Mouse (Mus musculus) spleen, embryonic (tissue): Measurements from ENCODE around the gene BC004004.

Experiments
- CTCF ChIA-PET: fragments of 350-600 bp; sonication (Branson Sonifier 250); formaldehyde crosslinking; loops from one replicate; lab custom pipeline; 2022; lab: Charles Lee

BC004004 gene

DNA sequence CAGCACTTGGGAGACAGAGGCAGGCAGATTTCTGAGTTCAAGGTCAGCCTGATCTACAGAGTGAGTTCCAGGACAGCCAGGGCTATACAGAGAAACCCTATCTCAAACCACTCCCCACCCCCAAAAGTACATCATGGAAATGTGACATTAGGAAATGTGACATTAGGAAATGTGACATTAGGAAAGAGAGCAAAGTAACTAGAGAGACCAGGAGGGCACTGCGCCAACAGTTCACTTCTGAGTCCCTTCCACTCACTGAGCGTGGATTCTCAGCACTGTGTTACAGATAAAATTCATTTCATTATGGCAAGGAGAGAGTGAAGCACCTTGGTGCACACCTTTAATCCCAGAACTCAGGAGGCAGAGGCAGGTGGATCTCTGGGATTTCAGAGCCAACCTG lies 9.7 kb upstream of the BC004004 start:
- CTCF ChIA-PET: no interaction called here

DNA sequence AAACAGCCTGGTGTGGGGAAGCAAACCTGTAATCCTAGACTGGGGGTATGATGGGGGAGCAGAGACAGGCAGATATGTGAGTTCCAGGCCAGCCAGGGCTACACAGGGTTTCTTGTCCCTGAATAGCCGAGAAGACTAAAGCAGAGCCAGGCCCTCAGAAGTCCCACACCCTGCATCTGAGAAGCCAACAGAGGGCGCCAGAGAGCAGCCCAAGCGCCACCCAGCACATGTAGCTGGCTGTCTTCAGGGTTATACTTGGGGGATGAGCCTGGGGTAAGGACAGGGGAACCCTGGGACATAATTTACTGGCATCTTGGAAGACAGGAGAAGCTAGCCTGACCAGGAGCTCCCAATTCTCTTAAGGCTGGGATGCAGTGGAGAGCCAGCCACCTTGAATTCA lies 9.1 kb upstream of the BC004004 start:
- CTCF ChIA-PET: interaction anchor here (1.0 kb wide), 1 partner anchor 9 kb away, joined by 3 read pairs; the partner anchor contains the start of gene BC004004

GRCm38 (mm10) chr17:29260501-29260900 lies 8.1 kb upstream of the BC004004 start:
- CTCF ChIA-PET: interaction anchor here (0.6 to 1.6 kb wide), 4 partner anchors 14 to 745 kb away, joined by 3 to 7 read pairs (median 4); no protein-coding TSS in a partner anchor

- CTCF ChIA-PET: interaction anchor here (0.5 to 1.6 kb wide), 2 partner anchors 9 to 13 kb away, joined by 5 to 10 read pairs; no protein-coding TSS in a partner anchor
Measured at GRCm38 (mm10) chr17:29261603-29262258, 6.9 kb upstream of the BC004004 start.

DNA sequence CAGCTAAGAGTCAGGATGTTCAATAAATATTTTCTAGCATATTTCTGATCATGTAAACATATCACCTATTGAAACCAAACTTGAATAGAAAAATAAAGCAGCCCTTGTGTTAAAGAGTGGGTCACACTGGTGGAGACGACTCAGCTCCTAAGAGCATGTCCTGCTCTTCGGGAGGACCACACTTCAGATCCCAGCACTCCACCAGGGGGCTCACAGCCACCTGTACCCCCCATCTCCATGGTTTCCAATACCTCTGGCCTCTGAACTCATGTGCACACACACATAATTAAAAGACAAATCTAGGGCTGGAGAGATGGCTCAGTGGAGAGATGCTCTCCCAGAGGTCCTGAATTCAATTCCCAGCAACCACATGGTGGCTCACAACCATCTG lies 6.3 kb upstream of the BC004004 start:
- CTCF ChIA-PET: interaction anchor here (0.5 to 0.7 kb wide), 2 partner anchors 9 to 258 kb away, joined by 3 to 10 read pairs; no protein-coding TSS in a partner anchor

- CTCF ChIA-PET: no interaction called here
Measured at GRCm38 (mm10) chr17:29263417-29263816, 5.2 kb upstream of the BC004004 start.

- CTCF ChIA-PET: interaction anchor here (1.7 kb wide), 1 partner anchor 41 kb away, joined by 3 read pairs; no protein-coding TSS in a partner anchor
Measured at GRCm38 (mm10) chr17:29263840-29264633, 4.6 kb upstream of the BC004004 start, which contains the start of gene Ppil1. Ppil1 (minus strand) TSS chr17:29264186.

DNA sequence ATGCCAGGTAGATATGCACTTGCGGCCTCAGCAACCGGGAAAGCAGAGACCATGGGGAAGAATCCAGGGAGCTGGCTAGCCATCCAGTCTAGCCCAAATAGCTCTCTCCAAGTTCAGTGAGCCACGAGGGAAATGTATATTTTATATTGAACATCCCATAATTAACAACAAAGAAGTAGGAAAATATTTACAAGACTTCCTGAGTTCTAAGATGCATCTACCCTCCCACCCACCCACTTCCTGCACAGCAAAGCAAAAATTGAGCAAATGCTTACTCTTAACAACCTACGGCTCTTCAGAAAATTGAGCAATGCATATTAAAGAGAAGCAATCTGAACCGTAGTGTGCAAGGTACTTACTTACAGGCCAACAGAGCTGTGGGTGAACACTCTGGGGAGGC lies 3.8 kb upstream of the BC004004 start:
- CTCF ChIA-PET: interaction anchor here (1.7 kb wide), 1 partner anchor 41 kb away, joined by 3 read pairs; no protein-coding TSS in a partner anchor

GRCm38 (mm10) chr17:29267040-29267439 lies 1.5 kb upstream of the BC004004 start:
- CTCF ChIA-PET: interaction anchor here (0.5 to 0.6 kb wide), 2 partner anchors 231 to 261 kb away, joined by 4 to 6 read pairs; no protein-coding TSS in a partner anchor

DNA sequence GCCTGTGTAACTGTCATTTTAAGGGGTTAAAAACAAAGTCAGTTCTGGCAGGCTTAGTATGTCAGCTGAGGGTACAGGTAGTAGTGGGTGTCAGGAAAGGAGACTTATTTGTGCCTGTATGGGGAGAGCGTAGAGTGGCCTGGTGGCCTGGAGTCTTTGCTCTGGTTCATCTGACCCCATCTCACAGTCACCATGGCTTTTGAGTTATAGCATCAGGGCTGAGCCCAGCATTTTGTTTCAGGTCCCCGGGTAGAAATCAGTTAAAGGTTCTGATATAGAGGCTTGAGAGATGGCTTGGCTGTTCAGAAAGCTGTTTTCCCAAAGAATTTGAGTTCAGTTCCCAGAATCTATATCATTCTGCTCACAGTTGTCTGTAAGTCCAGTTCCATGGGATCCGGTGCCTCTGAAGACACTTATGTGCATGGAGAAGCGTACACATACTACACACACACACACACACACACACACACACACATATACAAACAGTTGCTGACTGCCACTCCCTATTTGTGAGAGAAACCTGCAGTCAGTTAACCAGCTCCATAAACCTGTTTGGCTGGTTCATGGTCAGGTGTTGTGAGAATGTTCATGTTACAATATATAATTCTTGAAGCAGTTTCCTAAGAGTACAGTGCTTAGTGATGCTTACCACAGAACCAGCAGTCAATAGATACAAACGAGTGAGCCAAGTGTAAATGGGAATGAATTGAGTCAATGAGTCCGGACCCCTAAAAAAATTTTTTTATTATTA lies 482 bp upstream of the BC004004 start:
- CTCF ChIA-PET: interaction anchor here (0.7 to 1.1 kb wide), 3 partner anchors 8 to 35 kb away, joined by 3 to 7 read pairs (median 3); no protein-coding TSS in a partner anchor

- CTCF ChIA-PET: interaction anchor here (1.1 kb wide), 1 partner anchor 10 kb away, joined by 3 read pairs; no protein-coding TSS in a partner anchor
Measured at GRCm38 (mm10) chr17:29269349-29269706, 740 bp downstream of the BC004004 start.

GRCm38 (mm10) chr17:29270148-29270698 lies 1.6 kb downstream of the BC004004 start:
- CTCF ChIA-PET: interaction anchor here (0.5 kb wide), 1 partner anchor 366 kb away, joined by 4 read pairs; no protein-coding TSS in a partner anchor

DNA sequence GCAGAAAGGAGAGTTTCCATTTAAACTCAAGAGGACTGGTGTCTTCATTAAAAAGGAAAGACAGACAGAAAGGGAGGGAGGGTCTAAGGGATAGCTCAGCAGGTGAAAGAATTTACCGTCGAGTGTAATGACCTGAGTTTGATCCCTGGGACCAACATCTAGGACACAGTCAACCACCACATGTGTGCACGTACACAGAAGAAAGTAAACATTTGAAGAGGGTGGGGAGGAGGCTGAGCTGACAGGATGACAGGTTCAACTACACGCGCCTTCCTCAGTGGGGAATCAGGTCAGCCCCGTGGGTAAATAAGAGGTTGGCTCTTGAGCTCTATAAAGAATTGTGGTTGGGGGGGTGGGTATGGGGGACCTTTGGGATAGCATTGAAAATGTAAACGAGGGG lies 4.6 kb downstream of the BC004004 start:
- CTCF ChIA-PET: no interaction called here

- CTCF ChIA-PET: interaction anchor here (2.0 kb wide), 1 partner anchor 13 kb away, joined by 5 read pairs; no protein-coding TSS in a partner anchor
Measured at GRCm38 (mm10) chr17:29273889-29274288, 5.3 kb downstream of the BC004004 start.

- CTCF ChIA-PET: no interaction called here
Measured at GRCm38 (mm10) chr17:29280422-29280821, 11.8 kb downstream of the BC004004 start.

- CTCF ChIA-PET: interaction anchor here (0.7 kb wide), 2 partner anchors 116 to 339 kb away, joined by 3 to 7 read pairs; no protein-coding TSS in a partner anchor
Measured at GRCm38 (mm10) chr17:29281541-29281940, 13.0 kb downstream of the BC004004 start.

DNA sequence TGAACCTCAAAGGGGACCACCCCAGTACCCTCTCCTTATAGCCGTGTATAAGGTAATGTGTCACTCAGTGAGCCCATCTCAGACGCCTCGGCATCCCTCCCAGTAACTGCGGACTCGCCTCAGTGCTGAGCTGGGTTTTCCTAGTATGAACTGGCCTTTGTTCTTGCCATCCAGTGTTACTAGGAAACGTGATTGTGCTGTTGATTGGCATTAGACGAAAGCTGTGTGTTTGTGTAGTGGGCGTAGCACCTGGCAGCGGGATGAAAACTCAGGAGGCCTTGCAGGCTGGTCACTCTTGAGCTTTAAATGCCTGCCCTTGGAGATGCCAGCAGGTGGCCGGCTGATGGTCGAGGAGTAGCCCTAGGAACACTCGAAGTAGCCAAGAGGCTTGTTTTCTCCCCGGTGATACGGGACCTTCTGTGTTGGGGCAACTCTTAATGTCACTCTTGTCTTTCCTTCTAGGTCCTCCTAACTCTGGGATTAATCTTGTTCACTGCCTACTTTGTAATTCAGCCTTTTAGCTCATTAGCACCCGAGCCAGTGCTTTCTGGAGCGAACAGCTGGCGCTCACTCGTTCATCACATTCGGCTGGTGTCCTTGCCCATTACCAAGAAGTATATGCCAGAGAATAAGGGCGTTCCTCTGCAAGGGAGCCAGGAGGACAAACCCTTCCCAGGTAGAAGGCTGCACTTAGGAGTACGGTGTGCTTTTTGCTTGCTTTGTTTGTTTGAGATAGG lies 13.8 kb downstream of the BC004004 start:
- CTCF ChIA-PET: interaction anchor here (0.6 kb wide), 1 partner anchor 283 kb away, joined by 3 read pairs; no protein-coding TSS in a partner anchor

DNA sequence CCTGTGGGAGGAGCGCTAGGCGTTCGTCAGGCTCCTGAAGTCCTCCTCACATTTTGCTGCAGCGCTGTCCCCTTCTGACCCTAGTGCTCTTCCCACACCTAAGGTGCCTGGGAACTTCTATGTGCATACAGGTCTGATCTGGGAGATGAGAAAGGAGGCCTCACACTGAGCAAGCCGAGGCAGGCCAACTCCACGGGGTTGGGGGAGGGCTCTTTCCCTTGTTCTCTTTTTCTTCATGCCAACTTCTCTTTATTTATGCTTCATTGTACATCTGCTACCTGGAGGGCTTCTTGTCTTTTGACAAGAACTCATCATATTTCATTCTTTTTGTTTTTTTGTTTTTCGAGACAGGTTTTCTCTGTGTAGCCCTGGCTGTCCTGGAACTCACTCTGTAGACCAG lies 23.2 kb downstream of the BC004004 start:
- CTCF ChIA-PET: interaction anchor here (0.7 kb wide), 1 partner anchor 819 kb away, joined by 4 read pairs; no protein-coding TSS in a partner anchor

- CTCF ChIA-PET: interaction anchor here (0.6 to 1.0 kb wide), 3 partner anchors 47 to 397 kb away, joined by 3 to 5 read pairs (median 4); no protein-coding TSS in a partner anchor
Measured at GRCm38 (mm10) chr17:29292996-29293395, 24.4 kb downstream of the BC004004 start.
